Mouse (Mus musculus) cortical plate, adult 2 months (tissue): ENCODE measurements around the gene Rxfp3. TPM values are rescaled to one million over a fixed set of nuclear protein-coding genes. Genes with fewer than 3 reads are reported as not detected.

Source experiments
- H3K27ac ChIP-seq: fragments of 200-500 bp; 2 replicates; pipeline ENCODE4 v1.5.1; 2012; ENCODE audit warnings: low read length, control low read depth, inconsistent platforms; ENCODE audit not compliant: insufficient read depth
- H3K4me1 ChIP-seq: fragments of 200-500 bp; 2 replicates; pipeline ENCODE4 v1.6.1; 2011; ENCODE audit warnings: low read length; ENCODE audit not compliant: control insufficient read depth, insufficient read depth
- H3K4me3 ChIP-seq: fragments of 200-500 bp; 2 replicates; pipeline ENCODE4 v1.5.1; 2011; ENCODE audit warnings: mild to moderate bottlenecking, low read length, control low read depth; ENCODE audit not compliant: insufficient read depth
- CTCF ChIP-seq: fragments of 200-500 bp; IDR thresholded peaks from 2 replicates; pipeline ENCODE4 v1.5.1; 2011; ENCODE audit warnings: mild to moderate bottlenecking, control low read depth, low read length; ENCODE audit not compliant: insufficient read depth; ENCODE audit errors: extremely low read depth
- POLR2A ChIP-seq: fragments of 200-500 bp; IDR thresholded peaks from 2 replicates; pipeline ENCODE4 v1.6.1; 2011; ENCODE audit warnings: mild to moderate bottlenecking, low read length, control low read depth; ENCODE audit not compliant: insufficient read depth; ENCODE audit errors: extremely low read depth
- polyA plus RNA-seq: library from polyadenylated mRNA; depleted of rRNA; stranded (reverse); fragments of >200 nt; gene quantifications from 2 replicates; pipeline ENCODE4 v1.2.3, GENCODE M21; 2012; rRNA removed

The Rxfp3 gene
- polyA plus RNA-seq = 0.84 and 1.1 TPM in 2 replicates

- Histone ChIP-seq H3K27ac (no peak within 1 kb of the TSS), H3K4me1 (peaks cover 1% of the 10 kb centered on the region; the same call in 1 of the 2 replicates), H3K4me3 (peak within 1 kb of the TSS; percentile 33; the same call in 1 of the 2 replicates)
- TF ChIP-seq CTCF (no peak), POLR2A (no peak)
Observed at GRCm38 (mm10) chr15:11037711-11038110, at the start of gene Rxfp3. TSS of gene Rxfp3 (minus strand) at chr15:11037991.

GRCm38 (mm10) chr15:11084993-11085365 is 47.2 kb upstream of the Rxfp3 start:
- H3K4me3 ChIP-seq = no peak overlapping the region
- TF ChIP-seq CTCF (no peak), POLR2A (no peak)

GRCm38 (mm10) chr15:11084241-11084992 is 46.6 kb upstream of the Rxfp3 start:
- no peaks in the 10 kb centered on the region for H3K4me1 ChIP-seq
- H3K4me3 ChIP-seq = no peak overlapping the region
- TF ChIP-seq CTCF (no peak), POLR2A (no peak)
- no peak overlapping the region for H3K27ac ChIP-seq

More at GRCm38 (mm10) chr15:11084993-11085365, 47.2 kb upstream of the Rxfp3 start:
- no peak overlapping the region for H3K27ac ChIP-seq
- no peaks in the 10 kb centered on the region for H3K4me1 ChIP-seq

- H3K4me3 ChIP-seq = no peak overlapping the region
- TF ChIP-seq CTCF (no peak), POLR2A (no peak)
- no peaks in the 10 kb centered on the region for H3K4me1 ChIP-seq
Observed at GRCm38 (mm10) chr15:11083678-11084077, 45.9 kb upstream of the Rxfp3 start.

GRCm38 (mm10) chr15:11082961-11083569 is 45.3 kb upstream of the Rxfp3 start:
- TF ChIP-seq POLR2A (no peak), CTCF (no peak)
- Histone ChIP-seq H3K27ac (no peak overlapping the region), H3K4me1 (no peaks in the 10 kb centered on the region), H3K4me3 (no peak overlapping the region)

More at GRCm38 (mm10) chr15:11083678-11084077, 45.9 kb upstream of the Rxfp3 start:
- H3K27ac ChIP-seq = no peak overlapping the region

GRCm38 (mm10) chr15:11075726-11076361 is 38.1 kb upstream of the Rxfp3 start:
- H3K4me1 ChIP-seq = no peaks in the 10 kb centered on the region
- no peak overlapping the region for H3K27ac ChIP-seq
- no peak overlapping the region for H3K4me3 ChIP-seq
- TF ChIP-seq POLR2A (no peak), CTCF (no peak)

- Histone ChIP-seq H3K4me3 (no peak overlapping the region), H3K27ac (no peak overlapping the region), H3K4me1 (no peaks in the 10 kb centered on the region; the same call in 1 of the 2 replicates)
- no peak for TF ChIP-seq POLR2A
- TF ChIP-seq CTCF = no peak
Observed at GRCm38 (mm10) chr15:11067891-11068290, 30.1 kb upstream of the Rxfp3 start.

- TF ChIP-seq POLR2A (no peak), CTCF (no peak)
- H3K4me1 ChIP-seq = no peaks in the 10 kb centered on the region; the same call in 1 of the 2 replicates
- H3K27ac ChIP-seq = no peak overlapping the region
- no peak overlapping the region for H3K4me3 ChIP-seq
Observed at GRCm38 (mm10) chr15:11066299-11066698, 28.5 kb upstream of the Rxfp3 start.

- no peak for TF ChIP-seq POLR2A
- TF ChIP-seq CTCF = no peak
- Histone ChIP-seq H3K4me1 (no peaks in the 10 kb centered on the region; the same call in 1 of the 2 replicates), H3K27ac (no peak overlapping the region), H3K4me3 (no peak overlapping the region)
Observed at GRCm38 (mm10) chr15:11065528-11066171, 27.9 kb upstream of the Rxfp3 start.

- TF ChIP-seq POLR2A (no peak), CTCF (no peak)
- H3K4me1 ChIP-seq = no peaks in the 10 kb centered on the region; the same call in 1 of the 2 replicates
- no peak within 1 kb of the TSS for H3K27ac ChIP-seq
- peak within 1 kb of the TSS; percentile 3; the same call in 1 of the 2 replicates for H3K4me3 ChIP-seq
Observed at GRCm38 (mm10) chr15:11064558-11065411, 27.0 kb upstream of the Rxfp3 start, which contains the start of gene Adamts12. TSS of gene Adamts12 (plus strand) at chr15:11064790.
